Mouse (Mus musculus): Measurements from ENCODE around the gene Sox8. TPM values are rescaled to one million over a fixed set of nuclear protein-coding genes. Genes with fewer than 3 reads are reported as not detected.

Gene Sox8
- total RNA-seq, 2 experiments from 2014 or later, result 7.2 to 8.8 TPM

DNA sequence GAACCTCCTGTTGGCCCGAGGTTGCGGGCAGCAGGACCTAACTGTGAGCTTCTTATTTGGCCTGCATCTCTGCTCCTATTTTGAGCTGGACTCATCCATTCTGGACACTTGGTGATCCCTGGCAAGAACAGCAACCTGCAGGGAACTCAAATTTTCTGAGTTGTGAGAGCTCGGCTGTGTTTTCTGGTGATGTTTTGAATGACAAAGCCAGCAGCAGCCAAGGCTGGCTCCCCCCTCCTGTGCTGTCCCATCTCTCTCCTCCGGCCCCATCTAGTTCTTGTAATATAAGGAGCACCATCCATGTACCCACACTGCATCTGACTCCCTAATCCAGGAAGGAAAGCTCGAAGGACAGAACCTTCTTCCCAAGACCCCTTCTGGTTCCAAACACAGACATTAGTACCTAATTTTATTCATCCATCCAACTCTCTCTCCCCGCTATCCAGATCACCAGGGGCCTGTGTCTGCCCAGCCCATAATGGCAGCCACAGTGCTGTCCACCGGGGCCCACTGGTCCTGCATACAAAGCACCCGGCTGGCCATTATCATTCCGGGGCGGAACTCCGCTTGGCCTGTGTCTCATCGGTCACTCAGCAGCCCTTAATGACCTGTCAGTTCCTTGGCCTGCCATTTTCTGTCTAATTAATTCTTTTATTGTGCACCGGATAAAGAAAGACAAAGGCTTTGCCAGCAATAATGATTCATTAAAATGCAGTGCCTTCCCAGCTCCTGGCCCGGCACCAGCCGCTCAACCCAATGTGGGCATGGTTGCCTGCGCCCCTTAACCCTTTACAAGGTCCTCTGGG is 9.1 kb downstream of the Sox8 start:
- intact Hi-C loops (cut with DNase I; ENCODE audit: low total_unique reads), result no loop called here
- DNase-seq, result no peak

DNA sequence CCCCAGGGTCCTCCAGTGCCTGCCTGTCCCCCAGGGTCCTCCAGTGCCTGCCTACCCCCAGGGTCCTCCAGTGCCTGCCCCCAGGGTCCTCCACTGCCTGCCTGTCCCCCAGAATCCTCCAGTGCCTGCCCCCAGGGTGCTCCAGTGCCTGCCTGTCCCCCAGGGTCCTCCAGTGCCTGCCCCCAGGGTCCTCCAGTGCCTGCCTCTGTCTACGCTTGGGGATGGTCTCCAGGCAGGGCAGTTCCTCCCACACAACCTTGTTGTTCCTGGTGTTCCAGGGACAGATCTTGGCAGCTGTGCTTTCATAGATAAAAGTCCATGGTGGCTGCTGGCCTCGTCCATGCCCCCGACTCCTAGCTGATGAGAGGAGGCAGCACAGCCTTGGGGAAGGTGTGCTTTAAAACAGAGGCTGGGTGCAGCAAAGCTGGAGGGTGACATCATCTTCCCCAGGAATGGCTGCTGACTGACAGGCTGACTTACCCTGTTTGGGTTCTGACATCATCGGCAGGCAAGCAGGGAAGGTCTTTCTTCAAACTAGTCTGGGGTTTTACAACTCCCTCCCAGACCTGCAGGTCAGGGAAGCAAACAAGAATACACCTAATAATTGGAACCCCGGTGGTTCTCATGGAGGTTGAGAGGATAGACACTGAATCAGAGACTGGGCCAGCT is 9.8 kb downstream of the Sox8 start:
- intact Hi-C loops (cut with DNase I; ENCODE audit: low total_unique reads), result no loop called here
- no peak for DNase-seq

- intact Hi-C loops (cut with DNase I; ENCODE audit: low total_unique reads), result no loop called here
- DNase-seq, result no peak
These were observed 10.9 kb downstream of the Sox8 start for GRCm38 (mm10) chr17:25559634-25560033.

DNA sequence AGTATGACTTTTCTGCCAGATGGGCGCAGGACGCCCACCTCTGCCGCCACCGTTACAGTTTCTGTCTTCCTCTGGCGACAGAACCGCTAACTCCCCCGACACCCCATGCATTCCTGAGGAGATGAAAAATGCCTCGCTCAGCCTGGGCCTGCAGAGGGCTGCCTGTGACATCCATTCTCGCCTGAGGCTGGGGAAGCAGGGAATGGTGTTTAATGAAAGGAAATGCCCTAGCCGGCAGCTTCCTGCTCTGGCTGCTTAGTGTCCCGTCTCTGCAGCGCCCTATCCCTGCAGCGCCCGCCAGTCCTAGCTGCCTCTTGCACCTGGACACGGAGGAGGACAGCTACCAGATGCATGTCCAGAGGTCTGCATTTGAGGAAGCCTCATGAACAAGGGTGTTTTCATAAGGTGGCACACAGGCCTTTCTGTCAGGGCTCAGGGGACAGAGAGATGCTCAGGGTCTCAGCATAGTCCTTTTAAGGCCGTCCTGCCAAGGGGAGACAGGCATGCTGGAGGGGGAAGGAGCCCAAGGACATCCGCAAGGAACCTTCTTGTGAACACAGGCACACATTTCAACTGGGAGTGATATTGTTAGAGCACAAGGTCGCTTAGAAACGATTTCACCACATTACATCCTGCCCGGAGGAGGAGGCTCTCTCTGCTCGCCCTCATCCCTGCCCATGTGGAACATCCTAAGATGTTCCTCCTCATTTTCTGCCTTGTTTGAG is 13.7 kb downstream of the Sox8 start:
- intact Hi-C loops (cut with DNase I; ENCODE audit: low total_unique reads), result no loop called here
- no peak for DNase-seq

DNA sequence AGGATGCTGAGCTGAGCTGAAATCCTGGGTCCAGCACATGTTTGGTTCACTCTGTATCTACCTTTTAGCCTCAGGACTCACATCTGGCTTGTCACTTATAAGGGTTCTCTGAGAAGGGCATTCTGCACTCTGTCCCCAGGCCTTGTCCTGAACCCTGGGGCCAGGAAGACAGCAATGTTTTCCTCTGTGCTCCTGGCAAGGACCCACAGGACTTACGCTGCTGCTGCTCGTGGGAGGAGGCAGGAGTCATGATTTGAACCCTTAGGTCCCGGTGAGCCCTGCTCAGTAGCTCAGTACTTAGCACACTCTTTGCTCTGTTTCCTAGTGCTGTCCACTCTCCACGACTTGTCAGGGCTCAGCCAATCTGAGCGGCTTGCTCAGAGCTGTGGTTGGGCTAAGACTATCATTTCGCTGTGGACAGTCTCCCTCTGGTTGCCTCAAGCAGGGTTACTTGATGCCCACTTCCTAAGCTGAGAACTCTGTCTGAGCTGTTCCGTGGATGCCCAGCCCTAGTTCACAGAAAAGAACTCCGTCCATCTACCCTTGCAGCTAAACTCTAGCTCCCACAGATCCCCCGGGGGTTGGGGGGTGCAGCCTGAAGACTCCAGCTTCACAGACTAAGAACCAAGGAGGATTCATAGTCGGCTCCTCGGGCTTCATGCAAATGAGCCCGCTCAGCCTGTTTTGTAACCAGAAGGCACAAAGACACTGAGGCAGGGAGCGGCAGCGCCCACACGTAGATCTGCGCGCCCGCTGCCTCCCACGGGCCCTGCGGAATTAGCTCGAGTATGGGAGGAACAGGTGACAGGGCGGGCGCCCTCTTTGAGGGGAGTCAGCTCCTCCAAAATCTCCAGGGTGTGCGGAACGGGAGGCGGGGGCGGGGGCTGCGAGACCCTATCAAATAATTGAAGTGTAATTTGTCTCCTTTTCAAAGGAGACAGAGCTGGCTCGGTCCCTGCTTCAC is 14.5 kb downstream of the Sox8 start:
- no peak for DNase-seq
- intact Hi-C loops (cut with DNase I; ENCODE audit: low total_unique reads), result no loop called here

- DNase-seq, result no peak
- intact Hi-C loops (cut with DNase I; ENCODE audit: low total_unique reads), result no loop called here
These were observed 15.3 kb downstream of the Sox8 start for GRCm38 (mm10) chr17:25555159-25555558.

DNA sequence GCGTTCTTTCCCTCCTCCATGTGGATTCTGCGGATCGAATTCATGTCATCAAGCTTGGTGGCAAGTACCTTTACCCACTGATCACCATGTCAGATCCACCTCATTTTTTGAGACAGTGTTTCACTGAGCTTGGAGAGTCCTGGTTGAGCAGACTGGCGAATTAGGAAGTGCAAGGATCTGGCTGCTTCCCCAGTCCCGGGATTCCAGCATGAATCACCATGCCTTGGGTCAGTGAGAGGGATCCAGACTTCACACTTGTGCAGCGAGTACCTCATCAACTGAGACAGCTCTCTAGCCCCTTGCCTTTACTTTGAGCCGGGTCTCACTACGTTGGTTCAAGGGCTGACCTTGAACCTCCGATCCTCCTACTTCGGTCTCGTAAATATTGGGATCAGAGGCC is 19.2 kb downstream of the Sox8 start:
- DNase-seq, result no peak
- intact Hi-C loops (cut with DNase I; ENCODE audit: low total_unique reads), result no loop called here

DNA sequence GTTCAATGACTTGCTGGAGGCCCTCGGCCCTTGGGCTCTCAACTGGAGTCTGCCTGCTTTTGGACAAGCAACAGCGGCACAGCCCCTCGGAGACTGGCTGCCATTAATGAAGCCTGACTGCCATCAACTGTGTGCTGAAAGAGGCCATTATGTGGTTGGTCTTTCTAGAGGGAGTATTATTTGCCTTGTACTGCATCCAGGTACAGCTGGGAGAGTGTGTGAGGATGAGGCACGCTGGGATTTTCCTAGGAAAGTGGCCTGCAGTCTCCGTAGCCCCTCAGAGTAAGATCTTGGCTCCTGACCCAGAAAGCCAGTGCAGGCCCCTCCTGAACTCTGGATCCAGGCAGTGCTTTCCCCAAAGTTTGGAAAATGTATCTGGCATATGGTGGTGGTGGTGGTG is 20.5 kb downstream of the Sox8 start:
- no peak for DNase-seq

GRCm38 (mm10) chr17:25547026-25547425 is 23.5 kb downstream of the Sox8 start:
- intact Hi-C loops (cut with DNase I; ENCODE audit: low total_unique reads), result no loop called here

More for the DNA sequence above, 20.5 kb downstream of the Sox8 start:
- intact Hi-C loops (cut with DNase I; ENCODE audit: low total_unique reads), result no loop called here

GRCm38 (mm10) chr17:25541768-25542167 is 28.7 kb downstream of the Sox8 start:
- DNase-seq, result no peak
- intact Hi-C loops (cut with DNase I; ENCODE audit: low total_unique reads), result no loop called here

More at GRCm38 (mm10) chr17:25547026-25547425, 23.5 kb downstream of the Sox8 start:
- no peak for DNase-seq

DNA sequence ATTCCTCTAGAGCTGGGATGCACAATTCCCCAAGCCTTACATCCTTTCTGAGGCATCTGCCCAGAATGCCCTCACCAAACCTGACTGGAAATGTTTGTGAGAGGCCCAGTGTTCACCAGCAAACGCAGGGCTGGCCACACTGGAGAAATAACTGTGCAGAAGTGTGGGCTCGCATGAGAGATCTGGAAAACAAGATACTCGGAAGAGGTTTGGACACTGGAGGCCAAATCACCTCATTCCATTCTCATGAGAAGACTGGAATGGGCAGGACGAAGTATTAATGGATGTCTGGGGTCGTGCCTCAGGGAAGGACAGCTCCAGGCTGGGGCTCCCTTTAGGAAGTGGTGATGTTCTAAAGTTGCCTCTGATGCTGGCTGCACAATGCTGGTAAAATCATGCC is 29.8 kb downstream of the Sox8 start:
- DNase-seq, result no peak
- intact Hi-C loops (cut with DNase I; ENCODE audit: low total_unique reads), result no loop called here

DNA sequence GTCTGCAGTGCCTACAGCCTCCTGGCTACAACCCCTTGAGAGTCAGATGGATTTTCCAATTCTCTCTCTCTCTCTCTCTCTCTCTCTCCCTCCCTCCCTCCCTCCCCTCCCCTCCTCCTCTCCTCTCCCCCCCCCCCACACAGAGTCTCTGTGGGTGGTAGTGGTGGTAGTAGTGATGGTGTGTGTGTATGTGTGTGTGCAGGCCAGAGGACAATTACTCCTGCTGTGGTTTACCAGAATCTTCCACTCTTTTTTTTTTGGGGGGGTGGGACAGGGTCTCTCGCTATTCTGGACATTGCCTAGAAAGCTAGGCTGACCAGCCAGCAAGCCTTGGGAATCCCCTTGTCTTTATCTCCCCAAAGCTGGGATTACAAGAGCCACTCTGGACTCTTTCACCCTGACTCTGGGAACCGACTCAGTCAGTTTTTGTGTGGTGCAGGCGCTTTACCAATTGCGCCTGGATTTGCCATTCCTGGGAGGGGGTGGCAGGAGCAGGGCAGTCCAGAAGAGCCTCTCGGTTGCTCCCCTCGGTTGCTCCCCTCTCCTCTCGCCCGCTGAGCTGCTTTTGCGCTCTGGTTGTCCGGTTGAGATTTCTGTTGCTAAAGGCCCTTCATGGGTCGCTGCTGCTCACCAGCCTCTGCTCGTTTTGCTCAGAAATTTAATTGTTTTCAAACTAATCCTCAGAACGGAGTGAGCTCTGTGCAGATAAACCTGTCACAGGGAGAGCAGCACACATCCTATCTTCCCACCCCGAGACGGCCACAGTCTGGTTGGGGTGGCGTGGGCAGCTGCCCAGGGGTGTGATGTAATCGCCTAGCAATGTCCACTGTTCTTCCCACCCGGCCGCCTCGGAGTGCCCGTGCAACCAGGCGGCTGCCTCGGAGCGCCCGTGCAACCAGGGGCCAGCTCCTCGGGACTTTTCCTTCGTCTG is 31.3 kb downstream of the Sox8 start:
- DNase-seq, result peak; percentile 64
- intact Hi-C loops (cut with DNase I; ENCODE audit: low total_unique reads), result no loop called here

DNA sequence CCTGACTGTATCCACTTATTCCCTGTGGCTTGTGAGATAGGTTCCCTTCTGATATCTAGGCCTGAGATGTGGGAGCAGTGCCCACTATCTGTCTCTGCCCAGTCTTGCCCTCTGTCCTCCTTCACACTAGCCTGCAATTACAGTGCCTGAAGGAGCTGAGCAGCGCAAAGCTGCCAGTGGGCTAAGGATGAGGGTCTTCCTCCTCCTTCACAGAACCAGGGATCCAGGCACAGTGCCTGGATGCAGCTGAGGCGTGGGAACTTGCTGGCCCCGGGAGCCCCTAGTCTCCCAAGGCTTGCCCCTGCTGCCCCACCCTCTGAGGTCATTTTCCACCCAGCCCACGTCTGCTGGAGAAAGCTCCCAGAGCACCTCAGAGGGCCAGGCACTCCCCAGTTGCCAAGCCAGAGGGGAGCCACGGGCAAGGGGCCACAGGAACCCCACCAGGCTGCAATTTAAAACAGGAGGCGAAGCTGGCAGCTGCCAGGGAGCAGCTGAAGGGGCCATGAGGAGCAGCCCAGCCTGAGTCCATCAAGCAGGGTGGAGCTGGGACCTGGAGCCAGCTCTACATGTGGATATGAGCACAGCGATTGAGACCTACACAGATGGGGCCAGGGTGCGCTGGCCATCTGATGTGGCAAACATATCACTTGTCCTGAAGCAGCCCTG is 40.0 kb downstream of the Sox8 start:
- intact Hi-C loops (cut with DNase I; ENCODE audit: low total_unique reads), result no loop called here
- DNase-seq, result peak; percentile 17

DNA sequence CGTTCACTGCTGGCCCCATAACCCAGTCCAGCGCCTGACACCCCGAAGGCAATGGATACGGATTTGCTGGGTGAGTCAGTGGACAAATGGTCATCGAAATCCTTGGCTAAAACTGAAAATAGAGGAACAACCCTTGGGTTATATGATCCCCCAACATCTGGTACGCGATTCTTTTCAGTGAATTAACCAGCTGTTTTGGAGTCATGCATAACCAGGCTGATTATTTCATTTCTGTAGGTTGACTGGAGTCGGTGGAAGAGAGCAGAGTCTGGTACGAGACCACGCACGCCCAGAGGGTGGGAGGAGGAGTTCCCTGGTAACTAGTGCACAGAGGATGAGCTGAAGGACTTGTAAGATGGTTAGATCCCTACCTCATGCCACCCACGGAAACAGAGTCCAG is 48.4 kb downstream of the Sox8 start:
- intact Hi-C loops (cut with DNase I; ENCODE audit: low total_unique reads), result no loop called here
- DNase-seq, result no peak

DNA sequence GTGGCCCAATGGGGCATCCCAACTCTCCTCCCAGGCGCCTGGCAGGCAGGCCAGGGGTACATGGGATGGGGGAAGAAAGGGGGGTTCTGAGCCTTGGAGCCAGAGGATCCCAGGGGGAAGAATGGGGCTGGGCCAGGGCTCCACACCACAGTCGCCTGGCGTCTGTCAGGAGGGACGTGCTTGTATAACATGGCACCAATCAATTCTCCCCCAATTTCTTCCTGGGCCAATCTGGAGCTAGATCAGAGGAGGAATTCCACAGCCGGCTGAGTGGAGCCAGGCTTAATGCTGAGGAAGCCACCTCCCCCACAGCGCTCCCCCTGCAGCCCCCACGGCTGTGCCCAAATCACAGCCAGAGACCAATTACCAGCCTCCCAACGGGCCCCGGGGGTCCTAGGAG is 50.0 kb downstream of the Sox8 start:
- intact Hi-C loops (cut with DNase I; ENCODE audit: low total_unique reads), result no loop called here
- no peak for DNase-seq

DNA sequence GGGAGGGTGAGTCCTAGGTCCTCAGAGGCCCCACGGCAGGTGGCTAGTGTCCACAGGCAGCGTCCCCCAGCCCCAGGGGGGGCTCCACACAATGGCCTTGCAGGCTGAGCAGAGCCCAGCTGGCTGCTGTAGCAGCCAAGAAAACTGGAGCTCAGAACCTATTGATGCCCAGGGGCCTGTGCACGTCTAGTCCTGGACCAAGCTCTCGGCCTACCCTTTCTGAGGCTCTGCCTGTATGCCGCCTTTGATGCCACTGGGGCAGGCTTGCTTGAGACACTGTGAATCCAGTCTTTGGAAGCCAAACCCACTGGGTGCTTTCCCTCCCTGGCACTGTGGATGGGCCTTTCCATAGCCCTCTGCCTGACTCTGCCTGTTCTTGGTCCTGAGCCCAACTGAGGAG is 51.0 kb downstream of the Sox8 start:
- intact Hi-C loops (cut with DNase I; ENCODE audit: low total_unique reads), result no loop called here
- peak; percentile 33 for DNase-seq

DNA sequence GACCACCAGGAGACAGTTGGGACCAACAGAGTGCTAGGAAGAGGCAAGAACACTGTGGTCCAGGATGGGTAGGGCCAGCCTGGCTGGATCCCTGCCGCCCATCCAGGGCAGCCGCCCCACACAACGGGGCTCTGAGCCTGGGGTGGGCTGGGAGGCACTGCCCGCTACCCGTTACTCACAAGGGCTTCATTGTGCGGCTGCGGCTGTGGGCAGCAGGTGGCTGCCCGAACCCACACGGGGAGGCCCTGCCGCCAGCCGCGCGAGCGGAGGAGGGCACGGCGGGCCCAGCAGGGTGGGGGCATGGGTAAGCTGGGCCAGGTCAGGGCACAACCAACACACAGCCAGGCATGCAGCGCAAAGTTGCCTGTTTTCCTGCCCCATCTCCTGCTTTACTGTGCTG is 52.3 kb downstream of the Sox8 start:
- intact Hi-C loops (cut with DNase I; ENCODE audit: low total_unique reads), result no loop called here
- DNase-seq, result peak; percentile 43

DNA sequence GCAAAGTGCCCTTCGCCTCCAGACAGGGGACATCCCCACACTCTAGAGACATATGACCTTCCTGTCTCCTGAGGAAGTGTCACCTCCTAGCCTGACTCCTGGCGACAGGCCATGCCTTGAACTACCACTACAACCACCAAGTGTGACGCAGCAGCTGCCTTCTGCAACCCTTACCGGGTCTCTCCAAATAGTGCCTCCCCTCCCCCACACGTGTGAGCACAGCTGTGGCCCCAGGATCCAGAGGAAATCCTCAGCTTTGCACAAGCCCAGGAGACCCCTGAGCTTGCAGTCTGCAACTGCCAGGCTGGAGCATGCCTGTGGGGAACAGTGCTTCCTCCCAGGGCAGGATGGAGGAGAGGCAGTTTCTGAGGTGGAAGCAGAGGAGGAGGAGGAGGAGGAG is 54.2 kb downstream of the Sox8 start:
- intact Hi-C loops (cut with DNase I; ENCODE audit: low total_unique reads), result no loop called here
- no peak for DNase-seq

All from gastrocnemius, postnatal 14 days (tissue).